21 mouse cellular contexts compared by ENCODE assay signal in genomic region chr5:26932413-26933122, GRCm38 (mm10).
DNase-seq lines count a peak whose midpoint lies in the region; TF ChIP-seq lines count a peak whose summit lies in the region.
"Had no signal": no experiment of that assay in that cellular context is flagged by ENCODE, and none has a peak within 500 bp of the region (broad histone marks: within the 10 kb centered on the region; RNA-seq: fewer than 3 reads in every experiment).

No protein-coding gene starts in this region.

- no peak overlapping the region for H3K4me3 ChIP-seq in cerebellum, adult 2 months (replicated peaks; ENCODE audit: insufficient read depth, low read depth, low read length)
- H3K4me3 ChIP-seq: embryonic facial prominence, embryonic 13.5 days; erythroblast, embryonic 14.5 days; forebrain, embryonic 12.5 days; gastrocnemius, adult 2 months; hindbrain, embryonic 12.5 days; limb, embryonic 10.5 days; neural tube, embryonic 15.5 days had no signal

- no peak for TF ChIP-seq CTCF in cerebellum, adult 2 months (IDR thresholded peaks at IDR 0.05; ENCODE audit: borderline replicate concordance, insufficient read depth, low read depth, low read length)

- peak overlapping the region; percentile 29 for H3K27ac ChIP-seq in cerebellum, adult 2 months (ENCODE audit: insufficient read depth, low read length)
- H3K27ac ChIP-seq: embryonic facial prominence, embryonic 13.5 days; forebrain, embryonic 12.5 days; gastrocnemius, adult 2 months; hindbrain, embryonic 12.5 days; kidney, postnatal 0 days; limb, embryonic 10.5 days; neural tube, embryonic 15.5 days; stomach, postnatal 0 days had no signal

- H3K27me3 ChIP-seq in cerebellum, adult 2 months (ENCODE audit: control insufficient read depth, insufficient read depth, low read length), result no peaks in the 10 kb centered on the region
- H3K27me3 ChIP-seq: embryonic facial prominence, embryonic 13.5 days; forebrain, embryonic 12.5 days; hindbrain, embryonic 12.5 days; neural tube, embryonic 15.5 days had no signal

- DNase-seq in ES-CJ7 (ENCODE audit: low read depth, low spot score) (peak; percentile 28), R1 (ENCODE audit: low read depth, low spot score) (peak; percentile 45), adipocyte (ENCODE audit: low spot score) (no peak)
- DNase-seq in cerebellum, adult 2 months, result peak; percentile 70 to 81
- DNase-seq in cerebellum, postnatal 25 days, result peak; percentile 66
- DNase-seq in layer of hippocampus, adult 8-10 months (ENCODE audit: low spot score in 2 of 2), result no peak
- DNase-seq in urinary bladder, postnatal 10 days (ENCODE audit: low spot score), result no peak
- DNase-seq: adrenal gland, adult 2 months; gastrocnemius, adult 2 months; kidney, adult 2 months; liver; right cerebral cortex, postnatal 14 days; thymus, adult 2 months had no signal

- WGBS in cerebellum, adult 2 months, result 9% methylated on average over 3 of the region's 3 CpGs

- TF ChIP-seq POLR2A in cerebellum, adult 2 months (IDR thresholded peaks at IDR 0.05; ENCODE audit: borderline replicate concordance, insufficient read depth, low read length), result no peak

- H3K4me1 ChIP-seq in cerebellum, adult 2 months (ENCODE audit: control insufficient read depth, insufficient read depth, low read length), result peaks cover 45% of the 10 kb centered on the region
- H3K4me1 ChIP-seq: embryonic facial prominence, embryonic 13.5 days; forebrain, embryonic 12.5 days; hindbrain, embryonic 12.5 days; limb, embryonic 10.5 days; neural tube, embryonic 15.5 days had no signal

Comparison
In these comparisons a context has a peak if more than half of its experiments do, and no peak if none do; other contexts are left out.
1. DNase-seq: peak in ES-CJ7 (single experiment), R1 (single experiment), cerebellum, adult 2 months (2 of 2) and cerebellum, postnatal 25 days (2 of 2); none in layer of hippocampus, adult 8-10 months (0 of 2), adipocyte (single experiment) and urinary bladder, postnatal 10 days (single experiment).